Mouse (Mus musculus) spleen, postnatal 4 days (tissue): ENCODE measurements around the gene Hip1.

Experiments used
- DNase-seq, 2 experiments: peaks; one replicate each; pipeline ENCODE4 v3.0.0; 2022; ENCODE audit warnings: low spot score in 2 of 2

The Hip1 gene

GRCm38 (mm10) chr5:135445755-135446154 is 99.2 kb downstream of the Hip1 start:
- DNase-seq = no peak

DNA sequence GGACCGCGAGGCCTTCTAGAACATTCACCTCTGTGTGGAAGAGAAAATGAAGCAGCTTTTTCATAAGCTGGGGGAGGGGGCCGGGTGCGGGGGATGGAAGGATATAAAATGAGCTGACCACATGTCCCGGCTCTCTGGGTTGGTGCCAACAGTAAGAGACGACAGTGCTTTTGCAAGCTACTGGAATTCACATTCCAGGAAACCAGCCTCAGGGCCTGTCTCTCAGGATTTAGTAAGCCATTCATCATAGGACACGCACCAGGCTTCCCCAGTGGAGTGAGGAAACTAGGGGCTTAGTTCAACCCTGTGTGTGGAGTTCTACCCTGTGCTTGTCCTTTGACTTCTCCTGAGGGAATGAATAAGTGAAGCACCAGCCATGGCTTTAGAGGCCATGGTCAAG is 102.5 kb downstream of the Hip1 start:
- no peak for DNase-seq

DNA sequence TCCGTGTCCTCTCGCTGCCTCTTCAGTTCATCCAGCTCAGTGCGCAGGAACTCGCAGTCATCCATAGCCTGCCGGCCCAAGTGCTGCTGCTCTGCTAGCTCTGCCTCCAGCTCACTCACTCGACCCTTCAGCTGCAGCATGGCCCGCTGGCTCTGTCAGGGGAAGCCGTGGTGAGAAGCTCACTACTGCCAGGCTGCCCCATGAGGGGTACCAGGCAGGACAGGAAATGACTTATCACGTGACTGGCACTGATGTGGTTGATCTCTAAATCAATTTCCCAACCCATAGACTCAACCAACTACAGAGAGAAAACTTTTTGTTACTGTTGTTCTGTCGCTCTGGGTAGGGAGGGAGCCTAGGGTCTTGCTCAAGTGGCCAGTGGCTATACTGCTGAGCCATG is 109.9 kb downstream of the Hip1 start:
- no peak for DNase-seq

DNA sequence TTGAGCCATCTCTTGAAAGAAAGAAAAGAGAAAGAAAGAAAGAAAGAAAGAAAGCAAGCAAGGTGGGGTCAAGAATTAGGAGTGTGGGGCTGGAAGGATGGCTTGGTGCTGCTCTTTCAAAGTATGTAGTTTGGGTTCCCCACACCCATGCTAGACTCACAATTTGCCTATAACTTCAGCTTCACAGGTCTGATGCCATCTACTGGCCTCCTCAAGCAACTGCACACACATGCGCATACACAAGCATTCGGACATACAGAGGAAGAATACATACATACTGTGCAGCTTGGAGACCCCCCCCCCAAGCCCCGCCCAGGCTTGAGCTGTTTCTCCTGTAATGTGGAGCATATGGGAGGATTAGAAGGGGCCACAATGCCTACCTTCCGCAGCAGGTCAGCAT is 111.1 kb downstream of the Hip1 start:
- DNase-seq = no peak

GRCm38 (mm10) chr5:135431111-135431510 is 113.8 kb downstream of the Hip1 start:
- DNase-seq = no peak

- no peak for DNase-seq
Measured at GRCm38 (mm10) chr5:135428786-135429185, 116.1 kb downstream of the Hip1 start.

- DNase-seq = no peak
Measured at GRCm38 (mm10) chr5:135410266-135410665, 134.7 kb downstream of the Hip1 start.

GRCm38 (mm10) chr5:135408114-135408513 is 136.8 kb downstream of the Hip1 start:
- DNase-seq = no peak

DNA sequence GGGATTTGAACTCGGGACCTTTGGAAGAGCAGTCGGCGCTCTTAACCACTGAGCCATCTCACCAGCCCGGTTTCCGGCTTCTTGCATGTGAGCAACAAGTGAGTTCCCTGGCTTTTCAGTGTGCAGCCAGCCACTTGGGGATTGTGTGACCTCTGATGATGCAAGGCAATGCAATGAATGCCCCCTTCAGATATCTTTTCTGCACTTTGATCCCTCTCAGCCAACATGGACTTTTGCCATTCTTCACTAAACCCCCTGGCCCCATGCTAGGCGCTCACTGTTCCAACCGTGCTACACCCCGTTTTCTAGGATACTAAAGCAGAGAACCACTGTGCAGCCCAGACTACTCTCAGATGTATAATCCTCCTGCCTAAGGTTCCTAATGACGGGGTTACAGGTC is 139.5 kb downstream of the Hip1 start:
- no peak for DNase-seq

GRCm38 (mm10) chr5:135404623-135405022 is 140.3 kb downstream of the Hip1 start:
- DNase-seq = no peak

GRCm38 (mm10) chr5:135400244-135400643 is 144.7 kb downstream of the Hip1 start:
- peak; percentile 73 to 91 for DNase-seq

- no peak for DNase-seq
Measured at GRCm38 (mm10) chr5:135399382-135399781, 145.5 kb downstream of the Hip1 start.

GRCm38 (mm10) chr5:135395826-135396225 is 149.1 kb downstream of the Hip1 start:
- DNase-seq = peak; percentile 35 to 73

DNA sequence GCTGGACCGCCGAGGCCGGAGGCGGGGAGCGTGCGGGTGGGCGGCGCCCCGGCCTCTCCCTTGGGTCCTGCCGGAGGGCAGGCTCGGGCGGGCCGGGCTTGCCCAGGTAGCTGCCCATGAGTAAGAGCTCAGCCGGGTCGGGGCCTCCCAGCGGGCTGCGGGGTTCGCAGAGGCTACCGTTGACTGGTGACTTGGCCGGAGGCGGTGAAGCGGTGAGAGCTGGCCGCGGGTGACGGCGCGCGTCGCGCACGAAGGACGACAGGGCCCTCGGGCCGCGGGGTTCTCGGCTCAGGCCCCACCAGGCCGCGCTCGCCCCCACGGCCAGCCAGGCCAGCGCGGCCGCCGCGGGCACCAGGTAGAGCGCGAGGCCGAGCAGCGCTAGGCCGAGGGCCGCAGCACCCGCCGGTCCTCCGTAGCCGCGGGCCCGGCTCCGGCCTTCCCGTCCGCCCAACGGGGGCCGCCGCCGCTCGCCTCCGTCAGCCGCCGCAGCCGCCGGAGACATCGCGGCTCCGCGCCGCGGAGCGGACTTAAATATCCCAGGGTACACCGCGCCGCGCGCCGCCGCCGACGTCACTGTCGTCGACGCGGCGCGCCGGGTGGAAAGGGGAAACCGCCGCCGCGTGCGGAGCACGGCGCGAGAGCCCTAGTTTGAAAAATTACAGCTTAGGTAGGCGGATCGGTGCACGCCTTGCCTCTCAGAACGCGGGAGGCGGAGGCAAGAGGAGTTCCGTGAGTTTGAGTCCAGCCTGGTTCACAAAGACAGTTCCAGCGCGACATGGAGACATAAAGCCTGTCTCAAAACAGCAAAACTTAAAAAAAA is 150.7 kb downstream of the Hip1 start, which contains the start of gene Pom121:
TSS of gene Pom121 (minus strand) at position 543 of the 820 bp plus-strand sequence.
- DNase-seq = peak; percentile 83 to 93

DNA sequence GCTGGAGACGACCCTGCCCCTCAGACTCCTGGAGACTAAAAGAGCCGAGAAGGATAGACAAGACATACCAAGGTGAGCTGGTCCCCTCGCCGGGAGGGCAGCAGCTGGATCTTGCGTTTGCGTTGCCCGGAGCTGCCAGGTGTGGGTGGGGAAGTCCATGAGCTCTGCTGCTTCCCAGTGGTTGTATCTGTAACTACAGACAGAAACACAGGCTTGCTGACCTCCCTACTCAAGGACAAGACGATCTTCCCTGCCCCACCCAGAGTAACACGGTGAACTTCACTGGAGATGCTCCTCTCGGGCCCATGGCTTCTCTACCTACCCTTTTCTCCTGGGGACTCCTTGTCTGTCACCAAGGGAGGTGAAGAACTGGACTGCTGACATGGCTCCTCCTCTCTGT is 161.1 kb downstream of the Hip1 start:
- DNase-seq = no peak

DNA sequence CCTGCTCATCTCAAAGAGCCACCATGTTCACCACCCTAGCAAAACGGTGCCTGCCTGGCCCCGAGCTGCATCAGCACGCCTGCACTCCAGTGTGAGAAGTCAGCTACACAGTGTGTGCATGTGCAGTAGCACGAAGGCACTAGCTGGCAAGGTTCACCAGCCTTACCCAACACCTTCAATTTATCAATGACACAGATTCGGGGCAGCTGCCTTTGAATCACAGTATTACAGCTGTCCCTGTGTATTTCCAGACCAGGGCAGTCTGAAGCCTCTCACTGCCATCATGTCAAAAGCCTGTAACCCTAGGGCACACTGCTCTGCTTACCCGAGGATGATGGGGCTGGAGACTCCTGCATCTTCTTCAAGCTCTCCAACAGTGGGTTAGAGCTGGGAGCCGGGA is 162.2 kb downstream of the Hip1 start:
- DNase-seq = no peak

DNA sequence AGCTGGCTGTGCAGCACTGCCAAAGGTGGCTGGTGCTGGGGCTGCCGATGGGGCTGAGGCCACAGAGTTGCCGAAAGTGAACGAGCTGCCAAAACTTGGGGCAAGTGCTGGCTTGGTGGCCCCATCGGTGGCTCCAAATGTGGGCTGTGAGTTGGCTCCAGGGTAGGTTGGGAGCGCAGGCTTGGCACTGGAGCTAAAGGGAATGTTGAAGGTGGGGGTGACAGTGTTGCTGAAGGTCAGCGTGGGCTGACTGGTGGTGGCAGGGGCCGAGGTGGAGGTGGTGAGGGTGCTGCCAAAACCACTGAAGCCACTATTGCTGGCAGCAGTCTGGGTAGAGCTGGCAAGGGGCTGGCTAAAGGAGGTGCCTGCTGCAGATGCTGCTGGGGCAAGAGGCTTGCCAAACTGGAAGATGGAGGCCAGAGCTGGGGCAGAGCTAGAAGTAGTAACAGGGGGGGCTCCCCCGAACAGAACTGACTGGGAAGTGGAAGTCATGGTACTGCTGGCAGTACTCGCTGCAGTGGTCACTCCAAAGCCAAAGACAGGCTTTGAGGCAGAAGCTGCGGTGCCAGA is 163.5 kb downstream of the Hip1 start:
- DNase-seq = no peak

DNA sequence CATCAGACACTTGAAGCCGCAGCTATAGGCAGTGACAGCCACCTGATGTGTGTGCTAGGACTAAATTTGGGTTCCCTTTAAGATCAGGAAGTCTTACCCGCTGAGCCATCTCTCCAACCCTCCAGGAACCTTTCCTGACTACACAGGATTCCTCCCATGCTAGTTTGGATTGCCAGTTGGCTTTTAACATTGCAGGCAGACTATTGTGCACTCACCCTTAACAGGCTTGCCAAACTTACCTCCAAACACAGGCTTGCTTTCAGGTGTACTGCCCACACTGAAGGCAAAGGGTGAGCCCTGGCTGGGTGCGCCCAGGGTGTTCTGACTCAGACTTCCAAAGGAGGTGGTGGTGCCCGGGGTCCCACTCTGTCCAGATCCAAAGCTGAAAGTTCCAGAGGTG is 164.2 kb downstream of the Hip1 start:
- DNase-seq = no peak

DNA sequence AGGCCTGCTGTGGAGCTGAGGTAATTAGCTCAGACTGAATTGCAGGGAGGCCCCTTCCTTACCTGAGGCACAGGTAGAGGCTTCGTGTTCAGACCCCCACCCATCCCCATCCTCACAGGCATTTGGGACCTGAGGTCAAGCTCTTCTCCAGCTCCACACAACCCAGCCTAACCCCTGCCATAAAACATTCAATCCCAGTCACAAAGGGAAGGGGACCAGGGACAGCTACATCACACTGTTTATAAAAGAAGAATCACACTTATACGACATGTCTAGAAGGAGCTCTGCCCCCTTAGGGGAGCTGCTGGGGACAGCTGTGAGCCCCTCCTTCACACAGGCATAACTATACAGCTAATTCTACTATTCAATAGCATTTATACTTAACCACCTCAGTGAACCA is 168.6 kb downstream of the Hip1 start:
- DNase-seq = no peak

DNA sequence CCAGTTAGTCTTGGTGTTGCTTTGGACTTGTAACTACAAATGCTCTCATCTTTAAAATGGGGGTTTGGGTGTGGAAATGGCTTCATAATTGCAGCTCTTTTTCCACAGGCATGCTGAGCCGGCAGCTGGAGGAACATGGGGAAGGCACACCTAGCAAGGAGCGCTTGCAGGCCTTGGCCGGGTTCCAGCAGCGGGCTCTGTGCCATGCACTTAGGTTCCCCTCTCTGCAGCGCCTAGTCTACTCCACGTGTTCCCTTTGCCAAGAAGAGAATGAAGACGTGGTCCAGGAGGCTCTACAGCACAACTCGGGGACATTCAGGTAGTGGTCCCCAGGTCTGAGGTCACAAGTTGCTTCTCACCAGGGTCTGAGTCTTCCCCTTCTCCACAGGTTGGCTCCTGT is 169.8 kb downstream of the Hip1 start:
- DNase-seq = no peak

- no peak for DNase-seq
Measured at GRCm38 (mm10) chr5:135373601-135374000, 171.3 kb downstream of the Hip1 start.

- no peak for DNase-seq
Measured at GRCm38 (mm10) chr5:135371195-135371594, 173.7 kb downstream of the Hip1 start.
